Mouse (Mus musculus): ENCODE data around the gene Pparg. TPM values are rescaled to one million over a fixed set of nuclear protein-coding genes. Genes with fewer than 3 reads are reported as not detected.
A peak's percentile ranks its signal among the peaks of the same experiment; 100 is the strongest.

The Pparg gene
- polyA plus RNA-seq, 1 experiment: 5.1 TPM

- peak overlapping the region; percentile 29 for H3K27ac ChIP-seq (ENCODE audit: insufficient read depth, low read length)
- 12% methylated on average over 48 of the region's 48 CpGs for WGBS
- peaks cover 10% of the 10 kb centered on the region for H3K27me3 ChIP-seq (ENCODE audit: control insufficient read depth, insufficient read depth, low read length)
- TF ChIP-seq POLR2A (IDR thresholded peaks at IDR 0.05; ENCODE audit: low read depth, low read length) (no peak), CTCF (IDR thresholded peaks at IDR 0.05; ENCODE audit: extremely low read depth, insufficient read depth, insufficient read length, insufficient replicate concordance) (no peak)
- H3K4me1 ChIP-seq (ENCODE audit: control insufficient read depth, insufficient read depth, insufficient read length): peaks cover 4% of the 10 kb centered on the region; the same call in 1 of the 2 replicates
- no peak for DNase-seq (ENCODE audit: low read depth in 1 of 2, low spot score in 2 of 2)
- peak overlapping the region; percentile 50; the same call in 1 of the 2 replicates for H3K4me3 ChIP-seq (ENCODE audit: extremely low read depth, insufficient read depth, insufficient read length)
- H3K36me3 ChIP-seq (ENCODE audit: control insufficient read depth, insufficient read depth, low read length): no peaks in the 10 kb centered on the region
Measured at GRCm38 (mm10) chr6:115361606-115362462, 1.1 kb downstream of the Pparg start.

GRCm38 (mm10) chr6:115366869-115367610, 6.3 kb downstream of the Pparg start:
- Histone ChIP-seq H3K27me3 (ENCODE audit: control insufficient read depth, insufficient read depth, low read length) (no peaks in the 10 kb centered on the region), H3K36me3 (ENCODE audit: control insufficient read depth, insufficient read depth, low read length) (no peaks in the 10 kb centered on the region), H3K4me3 (ENCODE audit: extremely low read depth, insufficient read depth, insufficient read length) (no peak overlapping the region), H3K27ac (ENCODE audit: insufficient read depth, low read length) (no peak overlapping the region), H3K4me1 (ENCODE audit: control insufficient read depth, insufficient read depth, insufficient read length) (no peaks in the 10 kb centered on the region)
- no peak for DNase-seq (ENCODE audit: low read depth in 1 of 2, low spot score in 2 of 2)
- 90% methylated on average over 3 of the region's 3 CpGs for WGBS
- no peak for TF ChIP-seq CTCF (IDR thresholded peaks at IDR 0.05; ENCODE audit: extremely low read depth, insufficient read depth, insufficient read length, insufficient replicate concordance)
- no peak for TF ChIP-seq POLR2A (IDR thresholded peaks at IDR 0.05; ENCODE audit: low read depth, low read length)

GRCm38 (mm10) chr6:115374871-115375852, 14.4 kb downstream of the Pparg start:
- Histone ChIP-seq H3K4me1 (ENCODE audit: control insufficient read depth, insufficient read depth, insufficient read length) (no peaks in the 10 kb centered on the region), H3K4me3 (ENCODE audit: extremely low read depth, insufficient read depth, insufficient read length) (no peak overlapping the region), H3K27ac (ENCODE audit: insufficient read depth, low read length) (no peak overlapping the region), H3K36me3 (ENCODE audit: control insufficient read depth, insufficient read depth, low read length) (no peaks in the 10 kb centered on the region), H3K27me3 (ENCODE audit: control insufficient read depth, insufficient read depth, low read length) (no peaks in the 10 kb centered on the region)
- WGBS: 62% methylated on average over 5 of the region's 5 CpGs
- DNase-seq (ENCODE audit: low read depth in 1 of 2, low spot score in 2 of 2): no peak
- TF ChIP-seq CTCF (IDR thresholded peaks at IDR 0.05; ENCODE audit: extremely low read depth, insufficient read depth, insufficient read length, insufficient replicate concordance) (no peak), POLR2A (IDR thresholded peaks at IDR 0.05; ENCODE audit: low read depth, low read length) (no peak)

GRCm38 (mm10) chr6:115380596-115380995, 19.8 kb downstream of the Pparg start:
- Histone ChIP-seq H3K4me1 (ENCODE audit: control insufficient read depth, insufficient read depth, insufficient read length) (no peaks in the 10 kb centered on the region), H3K27ac (ENCODE audit: insufficient read depth, low read length) (no peak overlapping the region), H3K4me3 (ENCODE audit: extremely low read depth, insufficient read depth, insufficient read length) (no peak overlapping the region), H3K27me3 (ENCODE audit: control insufficient read depth, insufficient read depth, low read length) (no peaks in the 10 kb centered on the region), H3K36me3 (ENCODE audit: control insufficient read depth, insufficient read depth, low read length) (no peaks in the 10 kb centered on the region)
- TF ChIP-seq CTCF (IDR thresholded peaks at IDR 0.05; ENCODE audit: extremely low read depth, insufficient read depth, insufficient read length, insufficient replicate concordance) (no peak), POLR2A (IDR thresholded peaks at IDR 0.05; ENCODE audit: low read depth, low read length) (no peak)
- DNase-seq (ENCODE audit: low read depth in 1 of 2, low spot score in 2 of 2): no peak
- 38% methylated on average over 5 of the region's 5 CpGs for WGBS

- no peaks in the 10 kb centered on the region for H3K27me3 ChIP-seq (ENCODE audit: control insufficient read depth, insufficient read depth, low read length)
- H3K27ac ChIP-seq (ENCODE audit: insufficient read depth, low read length): no peak overlapping the region
- WGBS: 75% methylated on average over 5 of the region's 5 CpGs
- no peak for TF ChIP-seq CTCF (IDR thresholded peaks at IDR 0.05; ENCODE audit: extremely low read depth, insufficient read depth, insufficient read length, insufficient replicate concordance)
- TF ChIP-seq POLR2A (IDR thresholded peaks at IDR 0.05; ENCODE audit: low read depth, low read length): no peak
- H3K36me3 ChIP-seq (ENCODE audit: control insufficient read depth, insufficient read depth, low read length): no peaks in the 10 kb centered on the region
- no peak for DNase-seq (ENCODE audit: low read depth in 1 of 2, low spot score in 2 of 2)
- no peak overlapping the region for H3K4me3 ChIP-seq (ENCODE audit: extremely low read depth, insufficient read depth, insufficient read length)
- H3K4me1 ChIP-seq (ENCODE audit: control insufficient read depth, insufficient read depth, insufficient read length): no peaks in the 10 kb centered on the region
Measured at GRCm38 (mm10) chr6:115382712-115383111, 22.0 kb downstream of the Pparg start.

GRCm38 (mm10) chr6:115389945-115390540, 29.3 kb downstream of the Pparg start:
- no peak overlapping the region for H3K4me3 ChIP-seq (ENCODE audit: extremely low read depth, insufficient read depth, insufficient read length)
- H3K36me3 ChIP-seq (ENCODE audit: control insufficient read depth, insufficient read depth, low read length): no peaks in the 10 kb centered on the region
- no peaks in the 10 kb centered on the region for H3K27me3 ChIP-seq (ENCODE audit: control insufficient read depth, insufficient read depth, low read length)
- TF ChIP-seq CTCF (IDR thresholded peaks at IDR 0.05; ENCODE audit: extremely low read depth, insufficient read depth, insufficient read length, insufficient replicate concordance) (no peak), POLR2A (IDR thresholded peaks at IDR 0.05; ENCODE audit: low read depth, low read length) (no peak)
- WGBS: 90% methylated on average over 4 of the region's 4 CpGs
- no peak overlapping the region for H3K27ac ChIP-seq (ENCODE audit: insufficient read depth, low read length)
- no peaks in the 10 kb centered on the region for H3K4me1 ChIP-seq (ENCODE audit: control insufficient read depth, insufficient read depth, insufficient read length)
- no peak for DNase-seq (ENCODE audit: low read depth in 1 of 2, low spot score in 2 of 2)
